Mouse (Mus musculus) lung, embryonic 14.5 days (tissue): ENCODE results near the gene Rapgef4. TPM values are rescaled to one million over a fixed set of nuclear protein-coding genes. Genes with fewer than 3 reads are reported as not detected.
A peak's percentile ranks its signal among the peaks of the same experiment; 100 is the strongest.

Experiments used
- ATAC-seq: fragments of 200-750 bp; cut with Nextera tagmentation; 2 replicates; pipeline ENCODE4 v1.8.0; 2017; ENCODE audit warnings: mild to moderate bottlenecking, moderate TSS enrichment, moderate library complexity; ENCODE audit not compliant: insufficient read depth
- DNase-seq: peaks from one replicate; pipeline ENCODE4 v3.0.0-alpha.2; 2015
- H3K27ac ChIP-seq: fragments of 300-500 bp; sonication (generic); 2 replicates; pipeline ENCODE4 v1.5.1; 2014; ENCODE audit warnings: low read depth, mild to moderate bottlenecking, moderate library complexity
- H3K27me3 ChIP-seq: fragments of 300-500 bp; sonication (generic); 2 replicates; pipeline ENCODE4 v1.6.1; 2014; ENCODE audit warnings: low read length, control low read depth; ENCODE audit not compliant: insufficient read depth
- H3K36me3 ChIP-seq: fragments of 300-500 bp; sonication (generic); 2 replicates; pipeline ENCODE4 v1.6.1; 2014; ENCODE audit warnings: control low read depth; ENCODE audit not compliant: insufficient read depth
- H3K4me1 ChIP-seq: fragments of 300-500 bp; sonication (generic); 2 replicates; pipeline ENCODE4 v1.6.1; 2014; ENCODE audit warnings: antibody characterized with exemption, control low read depth; ENCODE audit not compliant: insufficient read depth
- H3K4me2 ChIP-seq: fragments of 300-500 bp; sonication (generic); 2 replicates; pipeline ENCODE4 v1.6.1; 2014; ENCODE audit warnings: mild to moderate bottlenecking
- H3K4me3 ChIP-seq: fragments of 300-500 bp; sonication (generic); 2 replicates; pipeline ENCODE4 v1.5.1; 2014; ENCODE audit warnings: low read depth, low read length
- H3K9ac ChIP-seq: fragments of 300-500 bp; sonication (generic); 2 replicates; pipeline ENCODE4 v1.6.1; 2014
- H3K9me3 ChIP-seq: fragments of 300-500 bp; sonication (generic); 2 replicates; pipeline ENCODE4 v1.6.1; 2016; ENCODE audit warnings: low read depth, low read length, control low read depth
- CTCF ChIP-seq: IDR thresholded peaks from 2 replicates; pipeline ENCODE4 v1.5.1; 2016; ENCODE audit warnings: antibody characterized with exemption, low read depth
- WGBS: fragments of 180-500 bp; shearing (Covaris S2); extraction: QIAGEN DNeasy Blood & Tissue Kit; methylation state at CpG from one replicate; pipeline ENCODE4 v1.1.7; 2014; 5-methylcytosine and 5-hydroxymethylcytosine counted together
- polyA plus RNA-seq: library from polyadenylated mRNA; unstranded; fragments of >200 nt; fragmentation: Nextera tagmentation; extraction: Ambion mirVana; gene quantifications from 2 replicates; pipeline ENCODE4 v1.2.1, GENCODE M21; 2014

The Rapgef4 gene
- polyA plus RNA-seq, 1 experiment from 2014 or later = 3.5 TPM

- Histone ChIP-seq H3K4me3 (no peak overlapping the region), H3K27me3 (no peaks in the 10 kb centered on the region), H3K9me3 (no peaks in the 10 kb centered on the region), H3K27ac (no peak overlapping the region), H3K4me1 (peaks cover 8% of the 10 kb centered on the region), H3K36me3 (no peaks in the 10 kb centered on the region), H3K9ac (no peak overlapping the region), H3K4me2 (no peak overlapping the region)
- no peak for TF ChIP-seq CTCF
- DNase-seq = no peak
- WGBS = 61% methylated on average over 5 of the region's 5 CpGs
- ATAC-seq = no peak
These were observed 177.0 kb downstream of the Rapgef4 start for GRCm38 (mm10) chr2:72158045-72158444.

DNA sequence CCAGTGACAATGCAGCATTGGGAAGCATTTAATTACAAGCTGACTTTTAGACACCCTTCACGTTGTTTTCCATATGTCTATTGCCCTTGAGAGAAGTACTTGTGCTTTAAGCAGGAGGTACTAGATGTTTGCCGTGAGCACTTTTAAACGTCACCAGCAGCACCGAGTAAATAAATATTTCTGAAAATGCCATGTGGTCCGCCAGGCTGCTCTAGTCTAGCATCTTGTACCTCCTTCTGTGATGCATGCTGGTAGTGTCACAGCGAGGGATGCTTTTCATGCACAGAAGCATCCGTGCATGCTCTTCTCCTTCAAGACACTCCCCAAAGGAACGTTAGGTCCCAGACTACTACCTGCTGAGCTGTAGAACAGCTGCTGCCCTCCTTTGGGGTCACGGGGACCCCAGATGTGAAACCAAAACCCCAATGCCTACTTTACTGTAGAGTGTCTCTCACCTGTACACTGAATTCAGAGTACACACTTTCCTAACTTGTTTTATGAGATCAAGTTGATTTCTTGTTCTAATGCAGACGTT lies 177.7 kb downstream of the Rapgef4 start:
- WGBS = 73% methylated on average over 10 of the region's 10 CpGs
- Histone ChIP-seq H3K27ac (no peak overlapping the region), H3K27me3 (no peaks in the 10 kb centered on the region), H3K9me3 (no peaks in the 10 kb centered on the region), H3K4me3 (no peak overlapping the region), H3K9ac (no peak overlapping the region), H3K36me3 (no peaks in the 10 kb centered on the region), H3K4me2 (no peak overlapping the region), H3K4me1 (peaks cover 8% of the 10 kb centered on the region)
- ATAC-seq (no peak), DNase-seq (no peak)
- TF ChIP-seq CTCF = no peak

- Histone ChIP-seq H3K9me3 (no peaks in the 10 kb centered on the region), H3K4me1 (peaks cover 8% of the 10 kb centered on the region), H3K9ac (no peak overlapping the region), H3K4me3 (no peak overlapping the region), H3K27me3 (no peaks in the 10 kb centered on the region), H3K36me3 (no peaks in the 10 kb centered on the region), H3K27ac (no peak overlapping the region), H3K4me2 (no peak overlapping the region)
- WGBS = 72% methylated on average over 6 of the region's 6 CpGs
- DNase-seq (no peak), ATAC-seq (no peak)
- no peak for TF ChIP-seq CTCF
These were observed 178.2 kb downstream of the Rapgef4 start for GRCm38 (mm10) chr2:72159281-72159680.

DNA sequence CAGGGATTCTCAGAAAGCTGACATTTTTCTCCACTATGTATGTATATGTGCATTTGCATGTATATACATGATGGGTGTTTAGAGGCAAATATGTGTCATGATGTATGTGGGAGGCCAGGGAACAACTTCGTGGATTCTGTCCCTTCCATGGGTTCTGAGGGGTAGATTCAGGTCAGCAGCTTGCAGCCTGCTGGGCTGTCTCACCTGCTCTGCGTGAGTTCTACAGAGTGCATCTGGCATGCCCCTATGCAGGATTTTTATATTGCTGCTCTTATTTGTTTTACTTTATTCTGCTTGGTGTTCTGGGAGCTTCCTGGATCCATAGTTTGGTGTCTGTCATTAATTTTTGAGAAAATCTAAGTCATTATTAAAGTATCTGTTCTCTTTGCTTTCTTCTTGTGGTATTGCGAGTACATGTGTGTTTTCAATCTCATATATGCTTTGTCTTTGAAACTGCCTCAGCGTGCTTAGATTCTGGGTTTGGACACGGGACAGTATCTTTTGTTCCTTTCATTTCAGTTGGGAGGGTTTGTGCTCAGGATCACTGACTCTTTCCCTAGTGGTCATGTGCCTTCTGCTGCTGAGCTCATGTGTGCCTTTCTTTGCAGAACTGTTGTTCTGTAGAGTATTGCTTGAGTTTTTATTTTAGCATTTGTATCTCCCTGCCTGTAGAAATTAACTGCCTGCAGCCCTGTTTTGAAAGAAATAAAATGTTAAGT lies 184.3 kb downstream of the Rapgef4 start:
- Histone ChIP-seq H3K27me3 (no peaks in the 10 kb centered on the region), H3K9me3 (no peaks in the 10 kb centered on the region), H3K4me2 (no peak overlapping the region), H3K27ac (no peak overlapping the region), H3K4me1 (peaks cover 16% of the 10 kb centered on the region), H3K36me3 (no peaks in the 10 kb centered on the region), H3K4me3 (no peak overlapping the region), H3K9ac (no peak overlapping the region)
- DNase-seq (no peak), ATAC-seq (no peak)
- 80% methylated on average over 5 of the region's 5 CpGs for WGBS
- no peak for TF ChIP-seq CTCF

DNA sequence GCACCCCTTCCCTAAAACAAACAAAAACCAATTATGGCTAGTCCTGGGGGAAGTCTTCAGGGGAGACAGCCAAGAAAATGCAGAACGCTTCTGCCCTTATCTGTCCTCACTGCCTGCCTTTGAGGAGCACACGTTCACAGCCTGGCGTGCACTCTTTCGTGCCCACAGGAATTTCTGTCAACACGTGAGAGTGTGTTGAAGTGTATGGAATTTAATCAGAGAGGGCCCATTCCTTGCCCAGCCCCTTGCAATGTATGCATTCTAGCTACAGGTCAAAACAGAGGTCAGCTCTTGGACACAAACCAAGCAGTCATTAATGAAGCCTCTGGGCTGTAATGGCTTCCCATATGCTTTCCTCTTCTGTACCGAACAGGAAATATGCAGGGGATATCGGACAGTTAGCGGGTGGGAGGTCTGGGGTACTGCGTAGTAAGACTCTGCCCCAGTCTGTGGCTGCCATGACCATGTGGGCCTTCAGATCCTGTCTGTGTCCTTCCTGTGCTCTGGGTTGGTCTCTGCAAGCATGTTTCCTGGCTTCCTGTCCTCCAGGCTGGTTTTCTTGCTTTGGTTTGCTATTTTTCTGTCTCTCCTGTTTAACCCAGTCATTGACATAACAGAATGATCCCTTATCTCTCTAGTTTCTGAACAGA lies 188.5 kb downstream of the Rapgef4 start:
- Histone ChIP-seq H3K4me2 (no peak overlapping the region), H3K27ac (peak overlapping the region; percentile 69), H3K9me3 (no peaks in the 10 kb centered on the region), H3K4me3 (no peak overlapping the region), H3K36me3 (no peaks in the 10 kb centered on the region), H3K9ac (no peak overlapping the region), H3K27me3 (no peaks in the 10 kb centered on the region), H3K4me1 (peaks cover 16% of the 10 kb centered on the region)
- TF ChIP-seq CTCF = no peak
- ATAC-seq (peak; percentile 76), DNase-seq (peak; percentile 82)
- WGBS = 20% methylated on average over 9 of the region's 9 CpGs

GRCm38 (mm10) chr2:72170546-72170945 lies 189.5 kb downstream of the Rapgef4 start:
- H3K9ac ChIP-seq = no peak overlapping the region
- no peak overlapping the region for H3K27ac ChIP-seq
- H3K4me1 ChIP-seq = peaks cover 16% of the 10 kb centered on the region
- H3K4me3 ChIP-seq = no peak overlapping the region
- H3K27me3 ChIP-seq = no peaks in the 10 kb centered on the region
- H3K4me2 ChIP-seq = no peak overlapping the region
- no peaks in the 10 kb centered on the region for H3K36me3 ChIP-seq
- no peak for TF ChIP-seq CTCF
- no peaks in the 10 kb centered on the region for H3K9me3 ChIP-seq
- DNase-seq = no peak
- no peak for ATAC-seq
- 78% methylated on average over 8 of the region's 8 CpGs for WGBS

DNA sequence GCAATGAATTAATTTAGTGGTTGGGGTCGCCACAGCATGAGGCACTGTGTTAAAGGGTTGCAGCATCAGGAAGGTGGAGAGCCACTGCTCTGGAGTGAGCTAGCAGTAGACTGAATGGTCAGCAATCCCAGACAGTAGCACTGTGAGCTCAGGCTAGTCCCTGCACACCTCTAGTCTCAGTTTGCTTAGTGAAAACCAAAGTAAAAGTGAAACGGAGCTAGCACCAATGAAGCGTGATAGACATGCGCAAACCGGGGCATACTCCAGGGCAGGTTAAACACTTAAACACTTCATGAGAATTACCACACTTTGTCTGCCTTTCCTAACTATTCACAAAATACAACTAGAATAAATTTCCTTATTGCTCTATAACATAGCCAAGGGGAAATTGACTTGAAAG lies 190.2 kb downstream of the Rapgef4 start:
- Histone ChIP-seq H3K27ac (no peak overlapping the region), H3K4me3 (no peak overlapping the region), H3K4me2 (no peak overlapping the region), H3K9ac (no peak overlapping the region), H3K36me3 (no peaks in the 10 kb centered on the region), H3K27me3 (no peaks in the 10 kb centered on the region), H3K9me3 (no peaks in the 10 kb centered on the region), H3K4me1 (peaks cover 19% of the 10 kb centered on the region)
- no peak for TF ChIP-seq CTCF
- 87% methylated on average over 5 of the region's 5 CpGs for WGBS
- ATAC-seq = no peak
- no peak for DNase-seq
